Mouse (Mus musculus): Measurements from ENCODE around the gene Prdx6.

DNA sequence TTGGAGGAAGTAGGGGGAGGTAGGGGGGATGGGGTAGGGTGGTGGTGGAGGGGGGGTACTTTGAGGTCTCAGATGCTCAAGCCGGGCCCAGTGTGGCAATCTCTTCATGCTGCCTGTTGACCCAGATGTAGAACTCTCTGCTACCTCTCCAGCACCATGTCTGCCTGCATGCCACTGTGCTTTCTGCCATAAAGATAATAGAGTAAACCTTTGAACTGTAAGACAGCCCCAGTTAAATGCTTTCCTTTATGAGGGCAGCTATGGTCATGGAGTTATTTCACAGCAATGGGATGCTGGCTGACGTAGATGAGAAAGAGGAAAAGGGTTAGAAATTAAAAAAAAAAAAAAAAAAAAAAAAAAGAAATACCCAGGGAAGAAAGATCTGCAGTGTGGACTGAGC lies 11.5 kb upstream of the Prdx6 start:
- TF ChIP-seq CTCF (IDR thresholded peaks at IDR 0.05; ENCODE audit: control insufficient read depth, insufficient read depth, insufficient replicate concordance, low read depth, low read length): no peak
- TF ChIP-seq POLR2A (IDR thresholded peaks at IDR 0.05; ENCODE audit: control insufficient read depth, low read depth, low read length): no peak
